Mouse (Mus musculus) heart, postnatal 0 days (tissue): ENCODE results near the gene Esr1. TPM values are rescaled to one million over a fixed set of nuclear protein-coding genes. Genes with fewer than 3 reads are reported as not detected.

Experiments
- ATAC-seq: fragments of 200-750 bp; cut with Nextera tagmentation; 2 replicates; pipeline ENCODE4 v1.8.0; 2017; ENCODE audit warnings: low read depth, moderate number of reproducible peaks, moderate library complexity; ENCODE audit not compliant: insufficient read depth
- DNase-seq: peaks from one replicate; pipeline ENCODE4 v3.0.0-alpha.2; 2016; ENCODE audit warnings: low spot score
- H3K27ac ChIP-seq: fragments of 300-500 bp; sonication (generic); 2 replicates; pipeline ENCODE4 v1.5.1; 2014; ENCODE audit warnings: low read depth, mild to moderate bottlenecking
- H3K27me3 ChIP-seq: fragments of 300-500 bp; sonication (generic); 2 replicates; pipeline ENCODE4 v1.6.1; 2014; ENCODE audit warnings: low read length, mixed read lengths; ENCODE audit not compliant: control insufficient read depth, insufficient read depth
- H3K36me3 ChIP-seq: fragments of 300-500 bp; sonication (generic); replicated peaks from 2 replicates; pipeline ENCODE4 v1.6.1; 2014; ENCODE audit warnings: low read length, mixed read lengths; ENCODE audit not compliant: control insufficient read depth, insufficient read depth
- H3K4me1 ChIP-seq: fragments of 300-500 bp; sonication (generic); 2 replicates; pipeline ENCODE4 v1.6.1; 2014; ENCODE audit warnings: antibody characterized with exemption; ENCODE audit not compliant: control insufficient read depth, insufficient read depth
- H3K4me2 ChIP-seq: fragments of 300-500 bp; sonication (generic); 2 replicates; pipeline ENCODE4 v1.6.1; 2014; ENCODE audit warnings: low read depth, mild to moderate bottlenecking, low read length, moderate library complexity
- H3K4me3 ChIP-seq: fragments of 300-500 bp; sonication (generic); 2 replicates; pipeline ENCODE4 v1.5.1; 2014; ENCODE audit warnings: low read depth, low read length
- H3K9ac ChIP-seq: fragments of 300-500 bp; sonication (generic); replicated peaks from 2 replicates; pipeline ENCODE4 v1.6.1; 2014; ENCODE audit warnings: low read depth, low read length, mixed read lengths
- H3K9me3 ChIP-seq: fragments of 300-500 bp; sonication (generic); replicated peaks from 2 replicates; pipeline ENCODE4 v1.6.1; 2016; ENCODE audit warnings: low read length; ENCODE audit not compliant: control insufficient read depth
- CTCF ChIP-seq: IDR thresholded peaks from 2 replicates; pipeline ENCODE4 v1.5.1; 2016; ENCODE audit warnings: antibody characterized with exemption, control low read depth, low read depth
- EP300 ChIP-seq: IDR thresholded peaks from 2 replicates; pipeline ENCODE4 v1.6.1; 2016; ENCODE audit warnings: antibody characterized with exemption, low read depth
- WGBS: fragments of 180-500 bp; shearing (Covaris S2); extraction: QIAGEN DNeasy Blood & Tissue Kit; methylation state at CpG from one replicate; pipeline ENCODE4 v1.1.7; 2014; 5-methylcytosine and 5-hydroxymethylcytosine counted together
- polyA plus RNA-seq: library from polyadenylated mRNA; unstranded; fragments of >200 nt; fragmentation: Nextera tagmentation; extraction: Ambion mirVana; gene quantifications from 2 replicates; pipeline ENCODE4 v1.2.1, GENCODE M21; 2015
- total RNA-seq: library from RNA; depleted of rRNA; stranded (reverse); fragments of >200 nt; gene quantifications from 2 replicates; pipeline ENCODE4 v1.2.3, GENCODE M21; 2014; ENCODE audit warnings: low replicate concordance

Gene Esr1
- total and polyA plus RNA-seq, 2 experiments from 2014 or later: 0.14 to 0.50 TPM

- ATAC-seq (no peak), DNase-seq (no peak)
- Histone ChIP-seq H3K4me2 (no peak overlapping the region), H3K4me1 (no peaks in the 10 kb centered on the region), H3K4me3 (no peak overlapping the region), H3K9me3 (no peaks in the 10 kb centered on the region), H3K27me3 (no peaks in the 10 kb centered on the region), H3K36me3 (no peaks in the 10 kb centered on the region), H3K9ac (no peak overlapping the region), H3K27ac (no peak overlapping the region)
- no peak for TF ChIP-seq CTCF
- no peak for TF ChIP-seq EP300
- whole genome bisulfite sequencing: 50% methylated on average over 1 of the region's 1 CpGs
Observed at GRCm38 (mm10) chr10:4893475-4893874, 282.1 kb downstream of the Esr1 start.

GRCm38 (mm10) chr10:4897789-4898188 lies 286.4 kb downstream of the Esr1 start:
- TF ChIP-seq EP300: no peak
- no peak for TF ChIP-seq CTCF
- 73% methylated on average over 4 of the region's 4 CpGs for WGBS
- Histone ChIP-seq H3K27me3 (no peaks in the 10 kb centered on the region), H3K9ac (no peak overlapping the region), H3K4me3 (no peak overlapping the region), H3K27ac (no peak overlapping the region), H3K9me3 (no peaks in the 10 kb centered on the region), H3K4me1 (no peaks in the 10 kb centered on the region), H3K36me3 (no peaks in the 10 kb centered on the region), H3K4me2 (no peak overlapping the region)
- no peak for ATAC-seq
- DNase-seq: no peak

GRCm38 (mm10) chr10:4900324-4900723 lies 288.9 kb downstream of the Esr1 start:
- Histone ChIP-seq H3K36me3 (no peaks in the 10 kb centered on the region), H3K4me2 (no peak overlapping the region), H3K4me3 (no peak overlapping the region), H3K4me1 (no peaks in the 10 kb centered on the region), H3K27me3 (no peaks in the 10 kb centered on the region), H3K27ac (no peak overlapping the region), H3K9ac (no peak overlapping the region), H3K9me3 (no peaks in the 10 kb centered on the region)
- DNase-seq: no peak
- 58% methylated on average over 7 of the region's 7 CpGs for WGBS
- no peak for ATAC-seq
- TF ChIP-seq EP300 (no peak), CTCF (no peak)

- Histone ChIP-seq H3K36me3 (no peaks in the 10 kb centered on the region), H3K9ac (no peak overlapping the region), H3K4me2 (no peak overlapping the region), H3K27ac (no peak overlapping the region), H3K4me3 (no peak overlapping the region), H3K27me3 (no peaks in the 10 kb centered on the region), H3K9me3 (no peaks in the 10 kb centered on the region), H3K4me1 (no peaks in the 10 kb centered on the region)
- no peak for TF ChIP-seq EP300
- no peak for ATAC-seq
- WGBS: 51% methylated on average over 2 of the region's 2 CpGs
- DNase-seq: no peak
Observed at GRCm38 (mm10) chr10:4909271-4909670, 297.9 kb downstream of the Esr1 start.

- no peak overlapping the region for H3K9ac ChIP-seq
- WGBS: 69% methylated on average over 4 of the region's 4 CpGs
- H3K4me2 ChIP-seq: no peak overlapping the region
- ATAC-seq: no peak
- TF ChIP-seq CTCF (no peak), EP300 (no peak)
- no peaks in the 10 kb centered on the region for H3K36me3 ChIP-seq
- DNase-seq: no peak
- H3K9me3 ChIP-seq: no peaks in the 10 kb centered on the region
- H3K4me3 ChIP-seq: no peak overlapping the region
- H3K27me3 ChIP-seq: no peaks in the 10 kb centered on the region
- H3K27ac ChIP-seq: no peak overlapping the region
- H3K4me1 ChIP-seq: no peaks in the 10 kb centered on the region
Observed at GRCm38 (mm10) chr10:4910451-4910850, 299.1 kb downstream of the Esr1 start.

- no peaks in the 10 kb centered on the region for H3K36me3 ChIP-seq
- no peak overlapping the region for H3K4me2 ChIP-seq
- no peaks in the 10 kb centered on the region for H3K4me1 ChIP-seq
- H3K4me3 ChIP-seq: no peak overlapping the region
- no peaks in the 10 kb centered on the region for H3K27me3 ChIP-seq
- no peak overlapping the region for H3K27ac ChIP-seq
- no peak overlapping the region for H3K9ac ChIP-seq
- ATAC-seq (no peak), DNase-seq (no peak)
- H3K9me3 ChIP-seq: no peaks in the 10 kb centered on the region
- 84% methylated on average over 4 of the region's 4 CpGs for WGBS
- no peak for TF ChIP-seq CTCF
- no peak for TF ChIP-seq EP300
Observed at GRCm38 (mm10) chr10:4919046-4919445, 307.7 kb downstream of the Esr1 start.
